Mouse (Mus musculus): ENCODE data around the gene Stox2.

GRCm38 (mm10) chr8:47182771-47183558 lies 263.2 kb downstream of the Stox2 start:
- TF ChIP-seq CTCF (IDR thresholded peaks at IDR 0.05; ENCODE audit: extremely low read depth, insufficient read length, insufficient replicate concordance, low read depth, low read length) (no peak), POLR2A (IDR thresholded peaks at IDR 0.05; ENCODE audit: low read depth, low read length) (no peak)

Measured in small intestine, adult 2 months (tissue).